ENCODE assay signal across 8 mouse cellular contexts in genomic region chr4:40798833-40799555, GRCm38 (mm10). TPM values are rescaled to one million over a fixed set of nuclear protein-coding genes. Genes with fewer than 3 reads are reported as not detected.
DNase-seq lines count a peak whose midpoint lies in the region; ATAC-seq lines count a peak whose summit lies in the region.
"Not testable (repeated sequence)": the region's sequence is repeated elsewhere in the genome, so short reads cannot be mapped to it uniquely, and the experiment has no call there.

No protein-coding gene starts in this region.

- intact Hi-C loops in heart, postnatal 14 days (cut with DNase I): not testable (repeated sequence)

- ATAC-seq in common myeloid progenitor, adult 5-6 weeks (replicated peaks; ENCODE audit: low read depth, poor library complexity, severe bottlenecking): peak; percentile 63

- peak; percentile 92 for DNase-seq in adrenal gland, adult 2 months
- DNase-seq in heart, adult 9 months (ENCODE audit: low spot score in 2 of 2): peak; percentile 86 to 87
- DNase-seq in heart, postnatal 14 days: peak; percentile 73 to 87
- peak; percentile 41 for DNase-seq in kidney, postnatal 10 days
- DNase-seq in lung, postnatal 10 days: peak; percentile 47
- peak; percentile 34 for DNase-seq in skeletal muscle tissue, adult 2 months (ENCODE audit: low read depth, low spot score)
- DNase-seq in urinary bladder, postnatal 36 days (ENCODE audit: low spot score in 2 of 2): peak; percentile 34 to 61

RNA-seq across cellular contexts. Expression of gene Smu1, which starts 41.3 kb away (rescaled TPM):
- 10 to 100 TPM; 54.4 to 57.9 TPM for total RNA-seq in adrenal gland, adult 2 months (2021)
- 5.5 and 5.6 TPM in 2 replicates for polyA plus RNA-seq in adrenal gland, adult 2 months (2012; rRNA removed)
- 126 and 132 TPM in 2 replicates for total RNA-seq in common myeloid progenitor, adult 5-6 weeks (2017)
- 10 to 100 TPM; 28.1 to 31.6 TPM for total RNA-seq in heart, postnatal 14 days (2021)

RNA-seq across cellular contexts. Expression of gene B4galt1, which starts 54.8 kb away (rescaled TPM):
- total RNA-seq in adrenal gland, adult 2 months (2021): 10 to 100 TPM; 53.0 to 67.7 TPM
- 166 and 197 TPM in 2 replicates for polyA plus RNA-seq in adrenal gland, adult 2 months (2012; rRNA removed)
- total RNA-seq in common myeloid progenitor, adult 5-6 weeks (2017): 27.0 and 34.7 TPM in 2 replicates
- 10 to 100 TPM; 65.7 to 70.3 TPM for total RNA-seq in heart, postnatal 14 days (2021)

Comparison
In these comparisons a context has a peak if more than half of its experiments do, and no peak if none do; other contexts are left out.
1. Peak in every context shown above with its lines: DNase-seq and ATAC-seq.
2. DNase-seq: peak in every context shown above with its lines; median percentile 92 in adrenal gland, adult 2 months; 86 in heart, adult 9 months; 80 in heart, postnatal 14 days; 48 in urinary bladder, postnatal 36 days; 47 in lung, postnatal 10 days; 41 in kidney, postnatal 10 days; 34 in skeletal muscle tissue, adult 2 months.